Mouse (Mus musculus) layer of hippocampus, postnatal 10 days (tissue): ENCODE measurements around the gene Ypel4. TPM values are rescaled to one million over a fixed set of nuclear protein-coding genes. Genes with fewer than 3 reads are reported as not detected.

Experiments used
- DNase-seq, 2 experiments: peaks; one replicate each; pipeline ENCODE4 v3.0.0; 2021; ENCODE audit warnings: low spot score in 2 of 2
- microRNA-seq, 2 experiments: library from miRNA; unstranded; fragments of <30 nt; microRNA quantifications; one replicate each; pipeline ENCODE4 v1.2.0; 2021
- total RNA-seq, 2 experiments: library from RNA; stranded (reverse); gene quantifications; 2 replicates each; pipeline ENCODE4 v1.2.3; 2021

Gene Ypel4
- total RNA-seq, 2 experiments from 2014 or later: 19.7 to 19.9 TPM

- DNase-seq: no peak
Observed at GRCm38 (mm10) chr2:84758542-84759127, 24.8 kb downstream of the Ypel4 start.

- DNase-seq: no peak
Observed at GRCm38 (mm10) chr2:84760777-84761176, 26.9 kb downstream of the Ypel4 start.

GRCm38 (mm10) chr2:84761309-84761708, 27.5 kb downstream of the Ypel4 start:
- DNase-seq: no peak

GRCm38 (mm10) chr2:84761840-84762239, 28.0 kb downstream of the Ypel4 start:
- no peak for DNase-seq

GRCm38 (mm10) chr2:84762295-84762694, 28.4 kb downstream of the Ypel4 start:
- no peak for DNase-seq

GRCm38 (mm10) chr2:84762818-84763217, 29.0 kb downstream of the Ypel4 start:
- no peak for DNase-seq

- DNase-seq: no peak
Observed at GRCm38 (mm10) chr2:84770501-84770900, 36.6 kb downstream of the Ypel4 start.

- DNase-seq: no peak
Observed at GRCm38 (mm10) chr2:84772454-84772853, 38.6 kb downstream of the Ypel4 start.

GRCm38 (mm10) chr2:84773195-84773594, 39.3 kb downstream of the Ypel4 start:
- no peak for DNase-seq

GRCm38 (mm10) chr2:84774751-84775150, 40.9 kb downstream of the Ypel4 start:
- DNase-seq: peak; percentile 17 to 32

GRCm38 (mm10) chr2:84775241-84775640, 41.4 kb downstream of the Ypel4 start, which contains the start of gene Serping1:
TSS of gene Serping1 (minus strand) at chr2:84775444.
- DNase-seq: no peak

GRCm38 (mm10) chr2:84775665-84776064, 41.8 kb downstream of the Ypel4 start:
- peak in 1 of 2 experiments; percentile 17 for DNase-seq

GRCm38 (mm10) chr2:84777706-84778105, 43.8 kb downstream of the Ypel4 start:
- DNase-seq: no peak

- DNase-seq: no peak
Observed at GRCm38 (mm10) chr2:84779210-84779609, 45.4 kb downstream of the Ypel4 start.

- DNase-seq: no peak
Observed at GRCm38 (mm10) chr2:84783315-84783714, 49.5 kb downstream of the Ypel4 start.

- DNase-seq: no peak
Observed at GRCm38 (mm10) chr2:84783840-84784566, 50.1 kb downstream of the Ypel4 start.

Small RNA genes lying within 50 kb of the gene (microRNA-seq; reads per million reads assigned to microRNA genes)
- gene Mir130a: 5,609 to 5,972 reads per million in 2 experiments

Other genes with a start within 250 kb of the Ypel4 start
- 10 to 100 TPM; 62.2 to 63.7 TPM for gene Ctnnd1, start 83.3 kb upstream of the Ypel4 start, total RNA-seq
- gene Btbd18, start 75.0 kb upstream of the Ypel4 start, total RNA-seq: not detected
- 10 to 100 TPM; 58.8 to 67.6 TPM for gene Selenoh, start 63.3 kb upstream of the Ypel4 start, total RNA-seq
- gene Gm28635, start 56.0 kb upstream of the Ypel4 start, total RNA-seq: 1 to 10 TPM; 4.1 to 4.8 TPM
- gene Med19, start 55.7 kb upstream of the Ypel4 start, total RNA-seq: 10 to 100 TPM; 33.0 to 38.8 TPM
- 100 to 1,000 TPM; 180 to 184 TPM for gene Tmx2, start 54.9 kb upstream of the Ypel4 start, total RNA-seq
- 10 to 100 TPM; 34.3 to 34.4 TPM for gene Zdhhc5, start 18.9 kb upstream of the Ypel4 start, total RNA-seq
- gene Clp1, start 6.7 kb upstream of the Ypel4 start, total RNA-seq: 1 to 10 TPM; 7.4 to 9.5 TPM
- gene Gm19426, start 9.6 kb downstream of the Ypel4 start, total RNA-seq: 1 to 10 TPM; 5.4 to 6.3 TPM
- 10 to 100 TPM in 1 of 2 experiments, 1 to 10 TPM in 1; 9.6 to 10.1 TPM for gene Serping1, start 41.4 kb downstream of the Ypel4 start, total RNA-seq
- gene Ube2l6, start 64.8 kb downstream of the Ypel4 start, total RNA-seq: 1 to 10 TPM; 7.9 to 8.5 TPM
- not detected for gene Smtnl1, start 88.6 kb downstream of the Ypel4 start, total RNA-seq
- gene Timm10, start 92.9 kb downstream of the Ypel4 start, total RNA-seq: 10 to 100 TPM; 58.7 to 64.2 TPM
- under 1 TPM; 0.27 to 0.75 TPM for gene Slc43a1, start 104.8 kb downstream of the Ypel4 start, total RNA-seq
- 100 to 1,000 TPM; 108 to 116 TPM for gene Rtn4rl2, start 152.7 kb downstream of the Ypel4 start, total RNA-seq
- 1 to 10 TPM; 2.4 to 5.3 TPM for gene Slc43a3, start 202.5 kb downstream of the Ypel4 start, total RNA-seq
- gene Prg2, start 246.4 kb downstream of the Ypel4 start, total RNA-seq: not detected